Mouse (Mus musculus) heart, embryonic 11.5 days (tissue): ENCODE results near the gene Chst11. TPM values are rescaled to one million over a fixed set of nuclear protein-coding genes. Genes with fewer than 3 reads are reported as not detected.

Source experiments
- ATAC-seq: fragments of 200-750 bp; cut with Nextera tagmentation; replicated peaks from 2 replicates; pipeline ENCODE4 v1.8.0; 2017; ENCODE audit warnings: moderate library complexity; ENCODE audit not compliant: insufficient number of reproducible peaks, low FRiP score, low TSS enrichment
- H3K27ac ChIP-seq: fragments of 300-500 bp; sonication (generic); 2 replicates; pipeline ENCODE4 v1.5.1; 2014; ENCODE audit warnings: mild to moderate bottlenecking, low read depth, low read length
- H3K27me3 ChIP-seq: fragments of 300-500 bp; sonication (generic); 2 replicates; pipeline ENCODE4 v1.6.1; 2014; ENCODE audit warnings: mild to moderate bottlenecking, low read length, mixed read lengths; ENCODE audit not compliant: control insufficient read depth, insufficient read depth
- H3K36me3 ChIP-seq: fragments of 300-500 bp; sonication (generic); 2 replicates; pipeline ENCODE4 v1.6.1; 2014; ENCODE audit warnings: mild to moderate bottlenecking, low read length, moderate library complexity, mixed read lengths; ENCODE audit not compliant: control insufficient read depth, insufficient read depth
- H3K4me1 ChIP-seq: fragments of 300-500 bp; sonication (generic); 2 replicates; pipeline ENCODE4 v1.6.1; 2014; ENCODE audit warnings: low read length; ENCODE audit not compliant: control insufficient read depth, insufficient read depth
- H3K4me2 ChIP-seq: fragments of 300-500 bp; sonication (generic); 2 replicates; pipeline ENCODE4 v1.6.1; 2014; ENCODE audit warnings: mild to moderate bottlenecking, moderate library complexity
- H3K4me3 ChIP-seq: fragments of 300-500 bp; sonication (generic); 2 replicates; pipeline ENCODE4 v1.5.1; 2014; ENCODE audit warnings: low read depth, low read length
- H3K9ac ChIP-seq: fragments of 300-500 bp; sonication (generic); 2 replicates; pipeline ENCODE4 v1.6.1; 2014; ENCODE audit warnings: mild to moderate bottlenecking, low read depth, low read length, moderate library complexity
- H3K9me3 ChIP-seq: fragments of 300-500 bp; sonication (generic); replicated peaks from 2 replicates; pipeline ENCODE4 v1.6.1; 2016; ENCODE audit warnings: low read length; ENCODE audit not compliant: control insufficient read depth
- WGBS: fragments of 180-500 bp; shearing (Covaris S2); extraction: QIAGEN DNeasy Blood & Tissue Kit; methylation state at CpG from one replicate; pipeline ENCODE4 v1.1.7; 2014; ENCODE audit not compliant: insufficient replicate concordance; 5-methylcytosine and 5-hydroxymethylcytosine counted together
- polyA plus RNA-seq: library from polyadenylated mRNA; unstranded; fragments of >200 nt; fragmentation: Nextera tagmentation; extraction: Ambion mirVana; gene quantifications from 2 replicates; pipeline ENCODE4 v1.2.1, GENCODE M21; 2014

The Chst11 gene
- polyA plus RNA-seq, 1 experiment from 2014 or later: 3.1 TPM

- peaks cover 4% of the 10 kb centered on the region for H3K4me1 ChIP-seq
- H3K27ac ChIP-seq: no peak overlapping the region
- H3K4me2 ChIP-seq: no peak overlapping the region
- no peak for ATAC-seq
- H3K9ac ChIP-seq: no peak overlapping the region
- no peaks in the 10 kb centered on the region for H3K36me3 ChIP-seq
- H3K4me3 ChIP-seq: no peak overlapping the region
- H3K27me3 ChIP-seq: no peaks in the 10 kb centered on the region
- H3K9me3 ChIP-seq: no peaks in the 10 kb centered on the region
- WGBS: 51% methylated on average over 6 of the region's 6 CpGs
These were observed 45.6 kb downstream of the Chst11 start for GRCm38 (mm10) chr10:83030928-83031327.

DNA sequence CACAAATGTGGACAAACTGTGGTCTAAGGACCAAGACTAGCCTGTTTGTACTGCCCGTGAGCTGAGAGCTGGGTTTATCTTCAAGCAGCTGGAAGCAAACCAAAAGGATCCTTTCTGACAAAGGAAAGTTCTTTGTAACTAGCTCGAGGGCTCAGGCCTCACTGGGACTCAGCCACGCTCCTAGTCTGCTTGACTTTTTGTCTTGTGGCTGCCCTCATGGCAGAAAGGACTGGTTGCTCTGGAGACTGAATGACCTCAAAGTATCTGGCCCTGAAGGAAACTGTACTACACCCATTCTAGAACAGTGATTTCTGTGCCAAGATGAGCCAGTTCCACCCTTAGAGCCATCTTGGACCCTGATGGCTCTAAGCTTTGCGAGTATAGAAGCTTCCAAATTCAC is 46.3 kb downstream of the Chst11 start:
- no peaks in the 10 kb centered on the region for H3K9me3 ChIP-seq
- no peak overlapping the region for H3K4me3 ChIP-seq
- no peaks in the 10 kb centered on the region for H3K36me3 ChIP-seq
- no peak overlapping the region for H3K4me2 ChIP-seq
- WGBS: 82% methylated on average over 4 of the region's 4 CpGs
- no peak overlapping the region for H3K9ac ChIP-seq
- ATAC-seq: no peak
- H3K4me1 ChIP-seq: peaks cover 9% of the 10 kb centered on the region
- no peak overlapping the region for H3K27ac ChIP-seq
- no peaks in the 10 kb centered on the region for H3K27me3 ChIP-seq

- Histone ChIP-seq H3K9ac (no peak overlapping the region), H3K27me3 (no peaks in the 10 kb centered on the region), H3K4me1 (peaks cover 11% of the 10 kb centered on the region), H3K9me3 (no peaks in the 10 kb centered on the region), H3K4me2 (no peak overlapping the region), H3K27ac (no peak overlapping the region), H3K36me3 (no peaks in the 10 kb centered on the region), H3K4me3 (no peak overlapping the region)
- 66% methylated on average over 10 of the region's 10 CpGs for WGBS
- ATAC-seq: no peak
These were observed 47.3 kb downstream of the Chst11 start for GRCm38 (mm10) chr10:83032559-83032958.

- H3K9ac ChIP-seq: no peak overlapping the region
- WGBS: 80% methylated on average over 20 of the region's 20 CpGs
- no peaks in the 10 kb centered on the region for H3K9me3 ChIP-seq
- H3K27me3 ChIP-seq: peaks cover 4% of the 10 kb centered on the region; the same call in 1 of the 2 replicates
- H3K4me2 ChIP-seq: no peak overlapping the region
- H3K4me1 ChIP-seq: peaks cover 11% of the 10 kb centered on the region
- H3K4me3 ChIP-seq: no peak overlapping the region
- ATAC-seq: no peak; the same call in 1 of the 2 replicates
- no peaks in the 10 kb centered on the region for H3K36me3 ChIP-seq
- H3K27ac ChIP-seq: no peak overlapping the region
These were observed 51.2 kb downstream of the Chst11 start for GRCm38 (mm10) chr10:83036340-83037045.

GRCm38 (mm10) chr10:83038166-83038565 is 52.9 kb downstream of the Chst11 start:
- Histone ChIP-seq H3K4me3 (no peak overlapping the region), H3K27me3 (peaks cover 4% of the 10 kb centered on the region; the same call in 1 of the 2 replicates), H3K36me3 (no peaks in the 10 kb centered on the region), H3K4me2 (no peak overlapping the region), H3K4me1 (peaks cover 24% of the 10 kb centered on the region), H3K27ac (no peak overlapping the region), H3K9me3 (no peaks in the 10 kb centered on the region), H3K9ac (no peak overlapping the region)
- no peak for ATAC-seq
- 90% methylated on average over 9 of the region's 9 CpGs for WGBS

GRCm38 (mm10) chr10:83039414-83039813 is 54.1 kb downstream of the Chst11 start:
- no peak for ATAC-seq
- Histone ChIP-seq H3K9ac (no peak overlapping the region), H3K9me3 (no peaks in the 10 kb centered on the region), H3K27me3 (peaks cover 4% of the 10 kb centered on the region; the same call in 1 of the 2 replicates), H3K27ac (no peak overlapping the region), H3K4me1 (peaks cover 33% of the 10 kb centered on the region), H3K4me2 (no peak overlapping the region), H3K4me3 (no peak overlapping the region), H3K36me3 (no peaks in the 10 kb centered on the region)
- WGBS: 80% methylated on average over 10 of the region's 10 CpGs

GRCm38 (mm10) chr10:83041875-83042274 is 56.6 kb downstream of the Chst11 start:
- Histone ChIP-seq H3K9ac (no peak overlapping the region), H3K36me3 (no peaks in the 10 kb centered on the region), H3K9me3 (no peaks in the 10 kb centered on the region), H3K27me3 (peaks cover 4% of the 10 kb centered on the region; the same call in 1 of the 2 replicates), H3K4me1 (peaks cover 25% of the 10 kb centered on the region), H3K4me3 (no peak overlapping the region), H3K4me2 (no peak overlapping the region), H3K27ac (no peak overlapping the region)
- no peak for ATAC-seq
- WGBS: 66% methylated on average over 9 of the region's 9 CpGs

- Histone ChIP-seq H3K27ac (peak overlapping the region; percentile 64), H3K4me3 (no peak overlapping the region), H3K27me3 (peaks cover 4% of the 10 kb centered on the region; the same call in 1 of the 2 replicates), H3K9ac (no peak overlapping the region), H3K36me3 (no peaks in the 10 kb centered on the region), H3K4me2 (no peak overlapping the region), H3K4me1 (peaks cover 25% of the 10 kb centered on the region), H3K9me3 (no peaks in the 10 kb centered on the region)
- peak; percentile 41; the same call in 1 of the 2 replicates for ATAC-seq
- WGBS: 47% methylated on average over 10 of the region's 10 CpGs
These were observed 57.5 kb downstream of the Chst11 start for GRCm38 (mm10) chr10:83042613-83043477.
